Mouse (Mus musculus) heart, adult 2 months (tissue): ENCODE measurements at regions not wholly inside any gene's neighbourhood (a gene's known extent, or its start where the extent isn't known, plus 50 kb on each side); places are given as distances from the start of the nearest gene placed in this dataset.

Experiments used
- CTCF ChIP-seq: fragments of 200-600 bp; IDR thresholded peaks from 2 replicates; pipeline ENCODE4 v1.8.1; 2022; ENCODE audit warnings: antibody characterized with exemption, mild to moderate bottlenecking, moderate library complexity
- POLR2A ChIP-seq: fragments of 200-500 bp; IDR thresholded peaks from 2 replicates; pipeline ENCODE4 v1.6.1; 2011; ENCODE audit warnings: mild to moderate bottlenecking, low read depth, low read length, control low read depth; ENCODE audit not compliant: insufficient read depth

- no peak for TF ChIP-seq POLR2A
- no peak for TF ChIP-seq CTCF
Observed at GRCm38 (mm10) chr4:119044836-119045235, 63.7 kb upstream of the Slc2a1 start.
